Comparison of ENCODE assay signal across 31 mouse cellular contexts in the genomic region with DNA sequence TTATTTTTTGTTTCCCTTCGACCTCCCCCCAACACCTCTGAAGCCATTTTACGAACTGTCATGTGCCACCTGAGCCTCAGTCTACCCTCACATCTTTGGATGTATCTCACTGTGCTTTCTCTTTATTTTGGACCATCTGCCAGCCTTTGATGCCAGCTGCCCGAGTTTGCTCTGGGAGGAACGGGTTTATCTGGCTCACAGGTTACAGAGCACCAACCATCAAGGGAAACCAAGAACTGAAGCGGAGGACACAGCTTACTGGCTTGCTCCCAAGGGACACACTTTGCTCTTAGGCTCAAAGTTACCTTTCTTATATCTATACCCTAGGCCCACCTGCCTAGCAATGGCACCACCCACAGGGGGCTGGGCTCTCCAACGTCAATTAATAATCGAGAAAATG. TPM values are rescaled to one million over a fixed set of nuclear protein-coding genes. Genes with fewer than 3 reads are reported as not detected.
A peak's percentile ranks its signal among the peaks of the same experiment; 100 is the strongest.
DNase-seq lines count a peak whose midpoint lies in the region; ATAC-seq and TF ChIP-seq lines count a peak whose summit lies in the region.
"Had no signal": no experiment of that assay in that cellular context is flagged by ENCODE, and none has a peak within 500 bp of the region (broad histone marks: within the 10 kb centered on the region; RNA-seq: fewer than 3 reads in every experiment).

No protein-coding gene starts in this region.

- no peaks in the 10 kb centered on the region for H3K9me3 ChIP-seq in embryonic facial prominence, embryonic 14.5 days (ENCODE audit: control insufficient read depth, low read length)
- no peaks in the 10 kb centered on the region for H3K9me3 ChIP-seq in embryonic facial prominence, embryonic 10.5 days
- no peaks in the 10 kb centered on the region for H3K9me3 ChIP-seq in hindbrain, postnatal 0 days (ENCODE audit: low read length)
- H3K9me3 ChIP-seq in hindbrain, embryonic 13.5 days, result no peaks in the 10 kb centered on the region
- H3K9me3 ChIP-seq: embryonic facial prominence, embryonic 12.5 days; embryonic facial prominence, embryonic 15.5 days; forebrain, embryonic 10.5 days; forebrain, embryonic 12.5 days had no signal

- DNase-seq in cerebellum, postnatal 10 days, result peak; percentile 58 to 64
- no peak for DNase-seq in cerebellum, adult 11 months
- DNase-seq in embryonic facial prominence, embryonic 14.5 days (ENCODE audit: low spot score), result no peak
- no peak for DNase-seq in embryonic facial prominence, embryonic 10.5 days (ENCODE audit: low spot score)
- DNase-seq in hindbrain, postnatal 0 days (ENCODE audit: low spot score), result no peak
- peak; percentile 18 for DNase-seq in retina, embryonic 14.5 days (ENCODE audit: low spot score)
- DNase-seq in retina, postnatal 1 day, result no peak
- DNase-seq: adrenal gland, postnatal 10 days; adrenal gland, postnatal 25 days; B cell, adult 2 months; cerebellum, adult 18-20 months; cerebellum, adult 8-10 months; cerebellum, adult 9-11 months; cerebellum, postnatal 36 days; embryo, embryonic 11 days had no signal

- H3K27ac ChIP-seq in embryonic facial prominence, embryonic 14.5 days (replicated peaks; ENCODE audit: low read depth, low read length), result no peak overlapping the region
- H3K27ac ChIP-seq in embryonic facial prominence, embryonic 10.5 days (replicated peaks), result no peak overlapping the region
- no peak overlapping the region for H3K27ac ChIP-seq in hindbrain, postnatal 0 days
- no peak overlapping the region for H3K27ac ChIP-seq in hindbrain, embryonic 13.5 days
- H3K27ac ChIP-seq: embryonic facial prominence, embryonic 12.5 days; embryonic facial prominence, embryonic 15.5 days; forebrain, embryonic 10.5 days; forebrain, embryonic 12.5 days had no signal

- 82% methylated on average over 7 of the region's 7 CpGs for WGBS in embryonic facial prominence, embryonic 14.5 days
- 81% methylated on average over 7 of the region's 7 CpGs for WGBS in embryonic facial prominence, embryonic 10.5 days
- 48% methylated on average over 7 of the region's 7 CpGs for WGBS in hindbrain, postnatal 0 days
- WGBS in hindbrain, embryonic 13.5 days, result 61% methylated on average over 7 of the region's 7 CpGs

- H3K4me2 ChIP-seq in embryonic facial prominence, embryonic 14.5 days (ENCODE audit: low read depth, low read length), result no peak overlapping the region
- no peak overlapping the region for H3K4me2 ChIP-seq in hindbrain, postnatal 0 days (ENCODE audit: low read depth, low read length)
- H3K4me2 ChIP-seq in hindbrain, embryonic 13.5 days, result no peak overlapping the region
- H3K4me2 ChIP-seq: embryonic facial prominence, embryonic 12.5 days; embryonic facial prominence, embryonic 15.5 days; forebrain, embryonic 12.5 days had no signal

- no peaks in the 10 kb centered on the region for H3K4me1 ChIP-seq in embryonic facial prominence, embryonic 14.5 days (ENCODE audit: control insufficient read depth, insufficient read depth, low read length)
- H3K4me1 ChIP-seq in embryonic facial prominence, embryonic 10.5 days, result no peaks in the 10 kb centered on the region
- no peaks in the 10 kb centered on the region for H3K4me1 ChIP-seq in hindbrain, postnatal 0 days (ENCODE audit: insufficient read depth, low read length)
- peaks cover 8% of the 10 kb centered on the region for H3K4me1 ChIP-seq in hindbrain, embryonic 13.5 days (replicated peaks)
- H3K4me1 ChIP-seq: embryonic facial prominence, embryonic 12.5 days; embryonic facial prominence, embryonic 15.5 days; forebrain, embryonic 10.5 days; forebrain, embryonic 12.5 days had no signal

- no peak overlapping the region for H3K4me3 ChIP-seq in embryonic facial prominence, embryonic 14.5 days (ENCODE audit: low read depth, low read length)
- no peak overlapping the region for H3K4me3 ChIP-seq in embryonic facial prominence, embryonic 10.5 days
- no peak overlapping the region for H3K4me3 ChIP-seq in hindbrain, postnatal 0 days (ENCODE audit: low read length)
- no peak overlapping the region for H3K4me3 ChIP-seq in hindbrain, embryonic 13.5 days
- H3K4me3 ChIP-seq: embryonic facial prominence, embryonic 12.5 days; embryonic facial prominence, embryonic 15.5 days; erythroblast, embryonic 14.5 days; forebrain, embryonic 10.5 days; forebrain, embryonic 12.5 days had no signal

- no peaks in the 10 kb centered on the region for H3K27me3 ChIP-seq in embryonic facial prominence, embryonic 14.5 days (replicated peaks; ENCODE audit: control insufficient read depth, insufficient read depth, low read length)
- H3K27me3 ChIP-seq in embryonic facial prominence, embryonic 10.5 days (replicated peaks; ENCODE audit: low read depth, poor library complexity, severe bottlenecking), result no peaks in the 10 kb centered on the region
- no peaks in the 10 kb centered on the region for H3K27me3 ChIP-seq in hindbrain, postnatal 0 days (ENCODE audit: insufficient read depth, low read length)
- H3K27me3 ChIP-seq in hindbrain, embryonic 13.5 days, result no peaks in the 10 kb centered on the region
- H3K27me3 ChIP-seq: CH12.LX; embryonic facial prominence, embryonic 12.5 days; embryonic facial prominence, embryonic 15.5 days; forebrain, embryonic 12.5 days had no signal

- TF ChIP-seq CTCF in hindbrain, postnatal 0 days (IDR thresholded peaks at IDR 0.05; ENCODE audit: low read depth), result no peak

- H3K36me3 ChIP-seq in embryonic facial prominence, embryonic 14.5 days (ENCODE audit: control insufficient read depth, insufficient read depth, low read length), result peaks cover 32% of the 10 kb centered on the region
- peaks cover 40% of the 10 kb centered on the region for H3K36me3 ChIP-seq in embryonic facial prominence, embryonic 10.5 days (replicated peaks)
- peaks cover 27% of the 10 kb centered on the region for H3K36me3 ChIP-seq in hindbrain, postnatal 0 days (ENCODE audit: insufficient read depth, low read length)
- H3K36me3 ChIP-seq in hindbrain, embryonic 13.5 days, result peaks cover 32% of the 10 kb centered on the region

- ATAC-seq in embryonic facial prominence, embryonic 14.5 days (ENCODE audit: low read depth), result 0 out of 2 replicates have a peak, but pooled peaks have one; percentile 26
- ATAC-seq in hindbrain, postnatal 0 days, result peak; percentile 36; the same call in 1 of the 2 replicates
- ATAC-seq in hindbrain, embryonic 13.5 days (ENCODE audit: low FRiP score), result no peak
- ATAC-seq: CD4-positive, CD25-positive, alpha-beta regulatory T cell, adult 4 months; forebrain, embryonic 14.5 days; forebrain, embryonic 16.5 days had no signal

- H3K9ac ChIP-seq in embryonic facial prominence, embryonic 14.5 days (ENCODE audit: low read depth, low read length), result no peak overlapping the region
- no peak overlapping the region for H3K9ac ChIP-seq in hindbrain, postnatal 0 days (replicated peaks; ENCODE audit: low read length)
- H3K9ac ChIP-seq in hindbrain, embryonic 13.5 days, result no peak overlapping the region
- H3K9ac ChIP-seq: embryonic facial prominence, embryonic 12.5 days; embryonic facial prominence, embryonic 15.5 days; forebrain, embryonic 12.5 days had no signal

RNA-seq across cellular contexts. Expression of a gene that starts 17.5 kb away (rescaled TPM):
- polyA plus RNA-seq in embryonic facial prominence, embryonic 14.5 days (2014; fragmentation: Nextera tagmentation; extraction: Ambion mirVana), result 20.8 and 26.8 TPM in 2 replicates
- 52.6 and 55.2 TPM in 2 replicates for polyA plus RNA-seq in embryonic facial prominence, embryonic 10.5 days (2016; fragmentation: Nextera tagmentation; extraction: Ambion mirVana)
- 18.0 and 22.6 TPM in 2 replicates for total RNA-seq in hindbrain, postnatal 0 days (2014; rRNA removed)
- 22.6 and 23.1 TPM in 2 replicates for polyA plus RNA-seq in hindbrain, postnatal 0 days (2015; fragmentation: Nextera tagmentation; extraction: Ambion mirVana)
- 27.3 and 28.2 TPM in 2 replicates for polyA plus RNA-seq in hindbrain, embryonic 13.5 days (2015; fragmentation: Nextera tagmentation; extraction: Ambion mirVana)

RNA-seq across cellular contexts. Expression of a gene that starts 17.5 kb away (rescaled TPM):
- polyA plus RNA-seq in embryonic facial prominence, embryonic 14.5 days (2014; fragmentation: Nextera tagmentation; extraction: Ambion mirVana), result 26.6 and 30.2 TPM in 2 replicates
- 15.6 and 16.1 TPM in 2 replicates for polyA plus RNA-seq in embryonic facial prominence, embryonic 10.5 days (2016; fragmentation: Nextera tagmentation; extraction: Ambion mirVana)
- total RNA-seq in hindbrain, postnatal 0 days (2014; rRNA removed), result 65.6 and 66.8 TPM in 2 replicates
- polyA plus RNA-seq in hindbrain, postnatal 0 days (2015; fragmentation: Nextera tagmentation; extraction: Ambion mirVana), result 79.7 and 80.3 TPM in 2 replicates
- 62.0 and 62.3 TPM in 2 replicates for polyA plus RNA-seq in hindbrain, embryonic 13.5 days (2015; fragmentation: Nextera tagmentation; extraction: Ambion mirVana)

RNA-seq across cellular contexts. Expression of a gene that starts 34.3 kb away (rescaled TPM):
- not detected in 2 replicates for polyA plus RNA-seq in embryonic facial prominence, embryonic 14.5 days (2014; fragmentation: Nextera tagmentation; extraction: Ambion mirVana)
- not detected in 2 replicates for polyA plus RNA-seq in embryonic facial prominence, embryonic 10.5 days (2016; fragmentation: Nextera tagmentation; extraction: Ambion mirVana)
- not detected in 2 replicates for total RNA-seq in hindbrain, postnatal 0 days (2014; rRNA removed)
- not detected in 2 replicates for polyA plus RNA-seq in hindbrain, postnatal 0 days (2015; fragmentation: Nextera tagmentation; extraction: Ambion mirVana)
- not detected in 2 replicates for polyA plus RNA-seq in hindbrain, embryonic 13.5 days (2015; fragmentation: Nextera tagmentation; extraction: Ambion mirVana)
- total RNA-seq: adrenal gland, adult 2 months; adrenal gland, postnatal 10 days; adrenal gland, postnatal 25 days; adrenal gland, postnatal 4 days; CH12.LX; common myeloid progenitor, adult 5-6 weeks; G1E had no signal
- polyA plus RNA-seq: adrenal gland, adult 2 months; brain, embryonic 14.5 days; CD4-positive, CD25-positive, alpha-beta regulatory T cell, adult 4 months; embryonic facial prominence, embryonic 12.5 days; erythroblast, embryonic 14.5 days; forebrain, embryonic 10.5 days; forebrain, embryonic 12.5 days; forebrain, embryonic 14.5 days; forebrain, embryonic 16.5 days; frontal cortex, adult 2 months; G1E had no signal

RNA-seq across cellular contexts. Expression of a gene that starts 39.1 kb away (rescaled TPM):
- polyA plus RNA-seq in embryonic facial prominence, embryonic 14.5 days (2014; fragmentation: Nextera tagmentation; extraction: Ambion mirVana), result 9.4 and 11.5 TPM in 2 replicates
- 8.4 and 9.6 TPM in 2 replicates for polyA plus RNA-seq in embryonic facial prominence, embryonic 10.5 days (2016; fragmentation: Nextera tagmentation; extraction: Ambion mirVana)
- total RNA-seq in hindbrain, postnatal 0 days (2014; rRNA removed), result 21.9 and 29.9 TPM in 2 replicates
- 28.4 and 29.2 TPM in 2 replicates for polyA plus RNA-seq in hindbrain, postnatal 0 days (2015; fragmentation: Nextera tagmentation; extraction: Ambion mirVana)
- 15.9 and 19.3 TPM in 2 replicates for polyA plus RNA-seq in hindbrain, embryonic 13.5 days (2015; fragmentation: Nextera tagmentation; extraction: Ambion mirVana)
- polyA plus RNA-seq: G1E had no signal

Comparison
In these comparisons a context has a peak if more than half of its experiments do, and no peak if none do; other contexts are left out.
1. DNase-seq: peak in cerebellum, postnatal 10 days (2 of 2) and retina, embryonic 14.5 days (single experiment); none in cerebellum, adult 11 months (single experiment), embryonic facial prominence, embryonic 14.5 days (single experiment), embryonic facial prominence, embryonic 10.5 days (single experiment), hindbrain, postnatal 0 days (single experiment) and retina, postnatal 1 day (single experiment).